Mouse (Mus musculus) brown adipose tissue, adult 24 weeks (tissue): ENCODE measurements at regions not wholly inside any gene's neighbourhood (a gene's known extent, or its start where the extent isn't known, plus 50 kb on each side); places are given as distances from the start of the nearest gene placed in this dataset.

Experiments used
- H3K27ac ChIP-seq: fragments of 200-500 bp; replicated peaks from 2 replicates; pipeline ENCODE4 v1.5.1; 2012; ENCODE audit warnings: low read depth, mild to moderate bottlenecking, low read length
- H3K4me1 ChIP-seq: fragments of 200-500 bp; 2 replicates; pipeline ENCODE4 v1.6.1; 2012; ENCODE audit warnings: low read length, mixed read lengths; ENCODE audit not compliant: control insufficient read depth, insufficient read depth, insufficient read length
- H3K4me3 ChIP-seq: fragments of 200-500 bp; 2 replicates; pipeline ENCODE4 v1.5.1; 2012; ENCODE audit warnings: low read depth, mild to moderate bottlenecking, low read length, moderate library complexity; ENCODE audit not compliant: insufficient read depth

DNA sequence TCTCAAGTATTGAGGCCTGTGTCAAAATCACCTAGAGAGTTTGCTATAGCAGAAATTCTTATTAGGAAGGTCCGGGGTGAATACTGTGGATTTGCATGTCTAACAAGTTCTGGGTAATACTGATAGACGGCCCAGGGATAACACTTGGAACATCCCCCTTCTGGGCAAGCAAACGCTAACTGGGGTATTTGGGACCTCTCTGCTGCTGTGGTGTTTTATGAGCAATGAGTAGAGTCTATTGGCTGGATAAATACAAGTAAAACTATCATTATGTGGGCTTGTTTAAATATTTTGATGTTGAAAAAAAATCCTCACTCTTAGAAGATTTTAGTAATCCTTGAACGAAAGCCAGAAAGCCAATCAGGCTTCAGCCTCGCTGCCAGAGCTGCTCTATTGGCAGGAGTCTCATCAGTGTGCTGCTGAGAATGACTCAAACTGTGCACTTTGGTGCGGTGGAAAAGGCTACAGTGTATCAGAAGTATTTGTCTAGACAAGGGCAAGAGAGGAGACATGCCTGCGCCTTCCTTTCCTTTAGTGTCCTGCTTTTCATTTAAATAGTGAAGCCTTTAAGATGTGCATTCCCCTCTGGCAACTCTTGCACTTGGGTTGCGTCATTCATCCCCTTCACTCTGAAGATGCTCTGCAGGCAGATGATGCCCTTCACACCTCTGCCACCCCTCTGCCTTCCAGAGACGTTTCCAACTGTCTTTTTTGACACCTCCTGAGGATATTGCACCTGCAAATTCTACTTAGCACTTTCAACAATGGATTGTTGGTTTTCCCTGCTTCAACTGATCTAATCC lies 150.8 kb downstream of the Kcna5 start:
- H3K4me1 ChIP-seq: no peaks in the 10 kb centered on the region
- no peak overlapping the region for H3K4me3 ChIP-seq
- H3K27ac ChIP-seq: no peak overlapping the region

DNA sequence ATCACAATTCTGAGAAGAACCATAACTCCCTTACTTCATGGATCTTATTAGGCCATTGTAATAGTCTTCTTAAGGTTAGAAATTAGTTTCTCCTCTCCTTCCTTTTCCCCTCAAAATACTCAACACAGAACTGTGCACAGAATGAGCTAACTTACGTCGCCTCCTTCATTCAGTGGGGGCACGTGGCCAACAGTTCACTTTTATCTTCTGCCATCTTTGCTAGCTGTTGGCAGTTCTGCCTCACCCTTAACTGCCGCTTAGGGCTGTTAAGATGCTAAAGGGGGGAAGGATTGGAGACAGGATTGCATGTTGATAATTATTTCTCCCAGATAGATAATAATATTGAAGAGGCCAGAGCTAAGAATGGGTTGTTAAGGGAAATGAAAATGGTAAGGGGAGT lies 158.0 kb downstream of the Kcna5 start:
- H3K4me3 ChIP-seq: no peak overlapping the region
- H3K4me1 ChIP-seq: no peaks in the 10 kb centered on the region
- H3K27ac ChIP-seq: no peak overlapping the region

DNA sequence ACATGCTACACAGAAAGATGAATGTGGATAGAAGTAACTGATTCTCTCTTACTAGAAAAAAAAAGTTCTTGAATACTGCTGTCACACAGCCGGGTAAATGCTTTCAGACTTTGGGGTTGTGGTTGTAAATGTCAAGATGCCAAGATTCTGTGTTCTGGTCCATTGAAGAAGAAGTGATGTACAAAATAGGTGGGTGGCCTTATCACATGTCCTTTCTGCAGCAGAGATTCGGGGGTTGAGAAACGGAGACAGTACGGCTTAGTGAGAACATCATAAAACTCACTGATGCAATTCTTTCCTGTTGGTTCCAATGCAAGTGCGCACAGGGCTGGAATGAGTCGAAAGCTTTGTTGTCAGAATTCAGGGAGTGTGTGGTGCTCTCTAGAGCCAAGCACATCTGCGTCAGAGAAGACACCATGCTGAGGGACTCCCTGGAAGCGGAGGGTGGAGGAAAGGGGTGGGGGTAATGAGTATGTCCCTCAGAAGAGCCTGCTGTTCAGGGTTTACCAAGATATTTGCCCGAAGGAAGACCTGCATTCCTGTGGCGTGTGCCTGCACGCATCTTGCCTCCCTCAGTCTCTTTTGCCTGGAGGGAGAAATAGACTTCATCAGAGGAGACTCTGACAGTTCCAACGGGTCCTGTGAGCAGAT lies 160.1 kb downstream of the Kcna5 start:
- Histone ChIP-seq H3K27ac (no peak overlapping the region), H3K4me1 (no peaks in the 10 kb centered on the region), H3K4me3 (no peak overlapping the region)

DNA sequence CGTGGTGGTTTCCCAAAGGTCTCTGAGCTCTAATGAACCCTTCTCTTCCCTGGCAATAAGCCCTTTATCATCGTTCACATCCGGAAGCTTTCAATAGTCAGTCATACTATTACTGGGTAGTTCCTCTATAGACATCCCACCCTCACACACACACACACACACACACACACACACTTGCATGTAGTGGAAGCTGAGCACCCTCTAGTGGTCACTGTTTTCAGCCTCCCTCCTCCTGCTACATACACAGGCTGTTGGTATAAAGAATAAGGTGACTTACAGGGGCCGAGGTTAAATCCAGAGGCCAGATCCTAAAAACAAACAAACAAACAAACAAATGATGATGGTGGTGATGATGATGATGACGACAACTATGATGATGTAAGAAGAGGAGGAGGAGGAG lies 163.2 kb downstream of the Kcna5 start:
- no peak overlapping the region for H3K27ac ChIP-seq
- H3K4me3 ChIP-seq: no peak overlapping the region
- H3K4me1 ChIP-seq: no peaks in the 10 kb centered on the region

DNA sequence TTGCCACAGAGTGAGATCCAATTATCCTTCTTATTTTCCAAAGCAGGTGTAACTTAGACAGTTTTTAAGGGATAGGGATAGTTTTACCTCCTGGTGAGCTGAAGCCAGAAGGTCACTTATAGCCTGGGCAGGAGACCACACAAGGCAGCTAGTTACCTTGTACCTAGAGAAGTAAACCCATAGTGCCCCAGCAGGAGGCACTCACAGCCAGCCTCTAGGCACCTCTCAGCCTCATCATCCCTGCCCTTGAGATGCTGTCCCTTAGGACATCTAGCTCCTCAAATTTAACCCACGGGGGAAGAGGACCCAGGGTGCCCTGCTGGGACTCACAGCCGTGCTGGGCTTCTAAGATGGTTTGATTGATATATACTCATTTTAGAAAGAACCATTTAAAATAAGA lies 163.7 kb downstream of the Kcna5 start:
- H3K4me1 ChIP-seq: no peaks in the 10 kb centered on the region
- H3K4me3 ChIP-seq: no peak overlapping the region
- no peak overlapping the region for H3K27ac ChIP-seq

DNA sequence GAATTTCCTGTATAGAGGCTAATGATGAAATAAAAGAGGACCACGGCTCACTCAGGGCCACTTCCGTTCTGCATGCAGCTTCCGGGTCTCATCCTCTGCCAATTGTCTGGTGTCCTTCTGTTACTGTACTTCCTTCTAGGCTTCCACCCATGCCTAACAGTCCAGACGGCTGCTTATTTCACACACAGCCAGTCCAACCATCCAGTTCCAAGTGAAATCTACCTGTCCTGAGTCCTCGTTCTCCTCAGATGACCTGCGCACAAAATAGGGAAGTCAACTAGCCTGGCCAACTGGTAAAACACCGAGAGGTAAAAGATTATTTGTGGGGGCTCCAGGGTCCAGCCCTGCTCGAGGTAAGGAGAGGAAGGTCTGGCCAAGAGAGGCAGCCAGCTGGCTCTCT lies 169.7 kb downstream of the Kcna5 start:
- Histone ChIP-seq H3K4me1 (no peaks in the 10 kb centered on the region), H3K27ac (no peak overlapping the region), H3K4me3 (no peak overlapping the region)

DNA sequence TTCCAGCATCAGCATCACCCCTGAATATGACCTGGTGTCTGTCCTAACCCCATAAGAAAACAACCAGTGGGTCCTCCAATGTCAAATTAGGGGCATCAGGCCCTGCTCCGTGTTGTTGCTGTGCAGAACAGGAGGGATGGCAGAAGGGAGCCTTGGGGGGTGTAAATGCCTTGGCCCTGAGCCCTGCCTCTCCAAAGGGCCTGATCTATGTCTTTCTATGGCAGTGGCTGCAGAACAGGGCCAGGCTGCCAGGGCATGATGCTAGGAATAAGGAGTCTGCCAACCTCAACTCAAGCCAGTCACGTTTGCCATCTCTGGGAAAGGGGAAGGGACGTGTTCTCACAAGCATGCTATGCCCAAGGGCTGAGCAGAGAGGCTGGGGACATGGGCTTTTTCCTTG lies 172.9 kb downstream of the Kcna5 start:
- H3K4me3 ChIP-seq: no peak overlapping the region
- no peaks in the 10 kb centered on the region for H3K4me1 ChIP-seq

DNA sequence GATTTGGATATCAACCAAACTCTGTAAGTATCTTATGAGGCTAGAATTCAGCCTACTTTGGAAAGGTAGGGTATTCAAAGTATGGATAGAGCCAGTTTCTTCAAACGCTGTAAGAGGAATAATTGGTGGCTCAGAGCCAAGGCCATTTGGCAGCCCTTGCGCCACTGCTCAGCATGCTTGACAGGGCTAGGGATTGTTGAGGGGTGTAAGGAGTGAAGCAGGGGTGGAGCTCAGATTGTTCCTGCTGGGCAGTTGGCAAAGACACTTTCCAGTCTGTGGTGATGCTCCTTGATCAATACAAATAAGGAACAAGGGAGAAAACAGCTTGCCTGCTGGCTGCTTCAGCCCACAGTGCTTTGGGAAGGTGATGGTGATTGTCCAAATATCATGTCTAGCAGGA lies 181.9 kb downstream of the Kcna5 start:
- no peak overlapping the region for H3K27ac ChIP-seq
- H3K4me3 ChIP-seq: no peak overlapping the region
- no peaks in the 10 kb centered on the region for H3K4me1 ChIP-seq

More for the DNA sequence above, 172.9 kb downstream of the Kcna5 start:
- no peak overlapping the region for H3K27ac ChIP-seq

DNA sequence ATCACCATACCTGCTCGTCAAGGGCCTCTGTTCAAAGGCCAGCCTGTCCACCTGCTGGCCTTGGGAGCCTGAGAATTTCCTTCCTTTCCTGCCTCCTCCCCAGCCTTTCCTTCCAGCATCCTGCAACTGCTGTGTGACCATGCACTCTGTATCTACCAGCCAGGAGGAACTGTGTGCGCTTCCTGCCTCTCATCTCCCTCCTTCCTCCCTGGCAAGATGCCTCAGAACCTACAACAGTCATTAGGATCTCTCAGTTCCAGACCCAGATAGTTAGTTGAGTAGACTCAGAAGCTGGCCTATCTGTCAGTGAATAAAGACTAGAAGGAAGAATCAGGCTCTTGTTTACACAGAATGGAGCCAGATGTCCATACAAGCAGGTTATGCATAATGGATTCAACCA lies 183.8 kb upstream of the Ntf3 start:
- no peak overlapping the region for H3K27ac ChIP-seq
- H3K4me1 ChIP-seq: no peaks in the 10 kb centered on the region
- H3K4me3 ChIP-seq: no peak overlapping the region

DNA sequence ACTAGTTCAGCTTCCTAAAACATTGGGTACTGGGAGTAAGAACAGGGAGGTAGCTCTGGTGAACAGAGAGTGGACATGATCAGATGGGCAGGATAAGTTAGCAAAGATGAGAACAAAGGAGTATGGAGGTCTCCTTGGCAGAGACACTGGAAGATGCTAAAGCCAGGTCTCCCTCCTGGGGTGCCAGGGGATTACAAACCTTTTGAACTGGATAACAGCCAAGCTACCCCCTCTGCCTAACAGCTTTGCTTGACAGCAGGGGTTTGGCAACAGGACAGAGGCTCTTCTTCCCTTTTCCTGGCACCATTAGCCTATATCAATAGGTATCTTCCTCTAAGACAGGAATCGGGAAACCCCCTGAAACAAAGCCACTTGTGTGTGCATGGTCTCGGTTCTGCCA lies 183.2 kb upstream of the Ntf3 start:
- Histone ChIP-seq H3K27ac (no peak overlapping the region), H3K4me1 (no peaks in the 10 kb centered on the region), H3K4me3 (no peak overlapping the region)

DNA sequence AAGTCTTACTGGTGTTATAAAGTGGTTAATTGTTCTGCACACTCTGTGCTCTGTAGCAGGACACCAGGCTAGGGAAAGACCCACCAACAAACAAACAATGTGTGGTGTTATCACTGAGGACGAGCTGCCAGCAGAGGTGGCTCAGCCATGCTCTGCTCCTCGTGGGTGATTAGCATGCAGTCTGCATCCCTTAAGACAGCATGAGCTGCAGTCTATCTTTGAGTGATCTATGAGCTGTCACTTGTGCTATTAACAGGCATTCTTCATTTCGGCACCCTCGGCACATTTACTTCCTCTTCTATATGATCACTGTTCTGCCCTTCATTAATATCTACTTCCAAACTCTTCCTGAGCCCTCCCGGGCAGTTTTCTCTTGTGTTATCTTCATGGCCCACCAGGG lies 178.5 kb upstream of the Ntf3 start:
- Histone ChIP-seq H3K4me1 (no peaks in the 10 kb centered on the region), H3K27ac (no peak overlapping the region), H3K4me3 (no peak overlapping the region)

DNA sequence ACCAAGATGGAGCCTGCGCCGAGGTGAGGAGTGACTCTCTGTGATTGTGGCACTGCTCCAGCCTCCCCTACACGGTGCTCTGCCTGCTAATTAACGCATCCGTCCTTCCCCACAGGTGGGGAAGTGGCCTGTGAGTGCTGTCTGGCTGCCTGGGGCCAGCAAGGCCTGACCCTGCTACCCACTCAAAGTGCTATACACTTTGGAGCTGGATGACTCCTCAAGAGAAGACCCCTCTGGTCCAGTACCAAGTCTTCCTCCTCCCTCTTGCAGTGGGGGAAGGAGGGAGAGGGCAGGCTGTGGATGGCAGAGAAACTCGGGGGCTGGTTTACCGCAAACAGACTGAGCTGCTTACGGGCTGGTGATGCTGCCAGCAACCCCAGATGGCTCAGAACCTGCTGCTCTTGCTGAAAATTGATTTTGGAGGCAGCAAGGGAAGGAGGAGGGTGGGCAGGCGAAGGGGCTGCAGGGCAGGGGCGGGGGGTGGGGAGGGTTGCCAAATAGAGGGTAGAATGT lies 173.4 kb upstream of the Ntf3 start:
- Histone ChIP-seq H3K27ac (no peak overlapping the region), H3K4me1 (no peaks in the 10 kb centered on the region), H3K4me3 (no peak overlapping the region)

DNA sequence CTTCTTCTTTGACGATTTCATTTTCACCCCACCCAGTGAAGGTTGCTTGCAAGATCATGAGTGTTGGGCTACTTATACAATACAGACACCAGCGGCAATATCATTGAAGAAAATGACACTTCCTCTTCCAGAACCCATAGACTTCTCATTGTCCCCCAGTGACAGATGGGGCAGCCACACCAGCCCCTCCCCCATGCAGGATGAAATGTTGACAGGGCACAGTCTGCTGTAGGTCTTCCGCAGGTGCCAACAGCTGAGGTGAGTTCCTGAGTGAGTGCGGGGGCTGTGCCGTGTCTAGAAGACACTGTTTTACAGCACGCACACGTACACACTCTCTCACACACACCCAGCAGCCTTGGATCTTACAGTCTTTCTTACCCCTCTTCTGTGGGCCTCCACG lies 171.0 kb upstream of the Ntf3 start:
- Histone ChIP-seq H3K4me1 (no peaks in the 10 kb centered on the region), H3K4me3 (no peak overlapping the region), H3K27ac (no peak overlapping the region)

DNA sequence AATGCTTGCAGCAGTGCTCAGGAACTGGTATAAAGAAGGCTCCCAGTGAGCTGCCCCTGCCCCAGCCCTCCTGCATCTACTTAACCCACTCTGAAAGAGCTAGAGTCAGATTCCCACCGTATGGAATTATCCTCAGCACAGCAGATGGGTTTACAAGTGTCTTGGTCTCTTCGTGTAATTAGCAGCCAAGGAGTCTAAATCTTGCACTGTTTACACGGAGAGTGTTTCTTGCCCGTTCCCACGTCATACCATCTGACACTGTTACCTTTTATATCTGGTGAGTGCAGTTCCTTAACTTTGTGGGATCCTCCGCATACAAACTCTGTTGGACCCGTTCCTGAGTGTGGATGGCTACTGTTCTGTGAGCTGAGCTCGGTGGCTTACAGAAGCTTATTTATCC lies 167.5 kb upstream of the Ntf3 start:
- Histone ChIP-seq H3K27ac (no peak overlapping the region), H3K4me1 (no peaks in the 10 kb centered on the region), H3K4me3 (no peak overlapping the region)

DNA sequence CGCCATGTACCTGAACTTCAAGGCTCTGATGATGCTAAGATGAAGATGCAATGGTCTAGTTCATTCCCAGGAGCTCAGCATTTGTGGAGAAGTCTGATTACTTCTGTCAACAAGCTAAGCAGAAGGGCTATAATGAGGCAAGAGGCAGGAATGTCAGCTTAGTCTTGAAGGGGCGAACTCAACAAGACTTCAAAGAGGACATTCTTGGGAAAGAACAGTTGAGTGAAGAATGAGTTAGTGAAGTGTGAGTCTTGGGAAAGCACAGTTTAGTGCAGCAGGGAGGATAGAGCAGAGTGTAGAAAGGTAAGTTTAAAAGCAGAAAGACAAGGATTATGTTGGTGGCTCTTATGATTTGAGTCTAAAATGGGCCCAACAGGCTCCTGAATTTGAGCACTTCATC lies 160.5 kb upstream of the Ntf3 start:
- Histone ChIP-seq H3K4me3 (no peak overlapping the region), H3K27ac (no peak overlapping the region)

DNA sequence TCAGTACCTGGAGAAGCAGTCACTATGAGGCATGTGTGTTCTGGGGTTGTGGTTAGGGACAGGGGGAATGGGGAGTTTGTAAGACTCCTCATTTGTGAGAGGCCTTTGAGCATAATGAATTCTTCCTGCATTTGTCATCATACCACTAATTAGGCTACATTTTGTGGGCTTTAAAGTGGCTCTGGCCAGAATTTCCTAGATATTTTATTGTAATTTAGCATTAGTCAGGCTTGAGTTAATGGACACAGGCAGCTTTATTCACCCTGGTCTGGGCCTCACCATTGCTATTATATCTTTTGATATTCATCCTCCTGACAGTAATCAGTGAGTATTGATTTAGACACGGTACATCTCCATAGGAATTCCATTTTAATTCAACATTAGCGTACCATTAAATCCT lies 151.8 kb upstream of the Ntf3 start:
- Histone ChIP-seq H3K27ac (no peak overlapping the region), H3K4me1 (no peaks in the 10 kb centered on the region), H3K4me3 (no peak overlapping the region)

More for the DNA sequence above, 160.5 kb upstream of the Ntf3 start:
- no peaks in the 10 kb centered on the region for H3K4me1 ChIP-seq
